Mouse (Mus musculus) lung, postnatal 0 days (tissue): ENCODE measurements around the gene Stat3. TPM values are rescaled to one million over a fixed set of nuclear protein-coding genes. Genes with fewer than 3 reads are reported as not detected.

Experiments used
- ATAC-seq: fragments of 200-750 bp; cut with Nextera tagmentation; 2 replicates; pipeline ENCODE4 v1.8.0; 2017; ENCODE audit warnings: moderate library complexity
- DNase-seq: peaks from one replicate; pipeline ENCODE4 v3.0.0-alpha.2; 2016; ENCODE audit warnings: low spot score
- H3K27ac ChIP-seq: fragments of 300-500 bp; sonication (generic); 2 replicates; pipeline ENCODE4 v1.5.1; 2014; ENCODE audit warnings: antibody characterized with exemption, mild to moderate bottlenecking, low read length, mixed read lengths
- H3K27me3 ChIP-seq: fragments of 300-500 bp; sonication (generic); replicated peaks from 2 replicates; pipeline ENCODE4 v1.6.1; 2014; ENCODE audit warnings: low read length, mixed read lengths; ENCODE audit not compliant: insufficient read depth
- H3K36me3 ChIP-seq: fragments of 300-500 bp; sonication (generic); 2 replicates; pipeline ENCODE4 v1.6.1; 2014; ENCODE audit warnings: low read length, mixed read lengths; ENCODE audit not compliant: insufficient read depth
- H3K4me1 ChIP-seq: fragments of 300-500 bp; sonication (generic); 2 replicates; pipeline ENCODE4 v1.6.1; 2014; ENCODE audit warnings: antibody characterized with exemption, low read depth, low read length, mixed read lengths; ENCODE audit not compliant: insufficient read depth
- H3K4me2 ChIP-seq: fragments of 300-500 bp; sonication (generic); replicated peaks from 2 replicates; pipeline ENCODE4 v1.6.1; 2014; ENCODE audit warnings: low read depth, mild to moderate bottlenecking, low read length, moderate library complexity, mixed read lengths
- H3K4me3 ChIP-seq: fragments of 300-500 bp; sonication (generic); 2 replicates; pipeline ENCODE4 v1.5.1; 2014; ENCODE audit warnings: low read depth, low read length
- H3K9ac ChIP-seq: fragments of 300-500 bp; sonication (generic); replicated peaks from 2 replicates; pipeline ENCODE4 v1.6.1; 2014; ENCODE audit warnings: low read depth, mild to moderate bottlenecking
- H3K9me3 ChIP-seq: fragments of 300-500 bp; sonication (generic); 2 replicates; pipeline ENCODE4 v1.6.1; 2016; ENCODE audit warnings: low read length, mixed read lengths
- CTCF ChIP-seq: IDR thresholded peaks from 2 replicates; pipeline ENCODE4 v1.5.1; 2016; ENCODE audit warnings: antibody characterized with exemption, mild to moderate bottlenecking
- EP300 ChIP-seq: IDR thresholded peaks from 2 replicates; pipeline ENCODE4 v1.6.1; 2016; ENCODE audit warnings: antibody characterized with exemption, mild to moderate bottlenecking, control low read depth
- WGBS: fragments of 180-500 bp; shearing (Covaris S2); extraction: QIAGEN DNeasy Blood & Tissue Kit; methylation state at CpG from one replicate; pipeline ENCODE4 v1.1.7; 2014; 5-methylcytosine and 5-hydroxymethylcytosine counted together
- polyA plus RNA-seq: library from polyadenylated mRNA; unstranded; fragments of >200 nt; fragmentation: Nextera tagmentation; extraction: Ambion mirVana; gene quantifications from 2 replicates; pipeline ENCODE4 v1.2.1, GENCODE M21; 2015

Gene Stat3
- polyA plus RNA-seq, 1 experiment from 2014 or later: 100 TPM

GRCm38 (mm10) chr11:100839523-100839922 is 99.8 kb downstream of the Stat3 start:
- no peak overlapping the region for H3K4me2 ChIP-seq
- DNase-seq (no peak), ATAC-seq (no peak)
- no peak for TF ChIP-seq CTCF
- no peak for TF ChIP-seq EP300
- no peaks in the 10 kb centered on the region for H3K9me3 ChIP-seq
- no peak overlapping the region for H3K9ac ChIP-seq
- no peaks in the 10 kb centered on the region for H3K4me1 ChIP-seq
- H3K27me3 ChIP-seq: no peaks in the 10 kb centered on the region
- H3K4me3 ChIP-seq: no peak overlapping the region
- H3K27ac ChIP-seq: no peak overlapping the region
- WGBS: 59% methylated on average over 8 of the region's 8 CpGs
- H3K36me3 ChIP-seq: no peaks in the 10 kb centered on the region

- H3K4me3 ChIP-seq: no peak overlapping the region
- DNase-seq: no peak
- H3K36me3 ChIP-seq: no peaks in the 10 kb centered on the region
- H3K27ac ChIP-seq: no peak overlapping the region
- no peaks in the 10 kb centered on the region for H3K4me1 ChIP-seq
- TF ChIP-seq CTCF: no peak
- no peak for TF ChIP-seq EP300
- no peak overlapping the region for H3K4me2 ChIP-seq
- no peaks in the 10 kb centered on the region for H3K27me3 ChIP-seq
- no peak for ATAC-seq
- 91% methylated on average over 8 of the region's 9 CpGs for WGBS
- no peak overlapping the region for H3K9ac ChIP-seq
- no peaks in the 10 kb centered on the region for H3K9me3 ChIP-seq
Measured at GRCm38 (mm10) chr11:100838894-100839293, 100.4 kb downstream of the Stat3 start.

GRCm38 (mm10) chr11:100836923-100837702 is 102.2 kb downstream of the Stat3 start:
- 62% methylated on average over 9 of the region's 9 CpGs for WGBS
- TF ChIP-seq CTCF (peak; percentile 61), EP300 (no peak)
- no peak overlapping the region for H3K27ac ChIP-seq
- H3K9me3 ChIP-seq: no peaks in the 10 kb centered on the region
- H3K9ac ChIP-seq: no peak overlapping the region
- H3K4me2 ChIP-seq: no peak overlapping the region
- H3K27me3 ChIP-seq: no peaks in the 10 kb centered on the region
- no peak for ATAC-seq
- H3K4me3 ChIP-seq: no peak overlapping the region
- H3K36me3 ChIP-seq: no peaks in the 10 kb centered on the region
- DNase-seq: no peak
- H3K4me1 ChIP-seq: no peaks in the 10 kb centered on the region

Other genes starting within 250 kb of the Stat3 start
- gene Zfp385c, start 247.1 kb downstream of the Stat3 start, polyA plus RNA-seq: not detected in 2 replicates
- gene Dhx58, start 235.3 kb downstream of the Stat3 start, polyA plus RNA-seq: 3.1 and 3.3 TPM in 2 replicates
- gene Kat2a, start 227.1 kb downstream of the Stat3 start, polyA plus RNA-seq: 14.2 and 14.5 TPM in 2 replicates
- 0.51 TPM in 1 of 2 replicates, not detected in the other for gene Hspb9, start 225.7 kb downstream of the Stat3 start, polyA plus RNA-seq
- 25.3 and 30.4 TPM in 2 replicates for gene Rab5c, start 201.3 kb downstream of the Stat3 start, polyA plus RNA-seq
- 0.04 TPM in 1 of 2 replicates, not detected in the other for gene Kcnh4, start 179.6 kb downstream of the Stat3 start, polyA plus RNA-seq
- not detected in 2 replicates for gene Hcrt, start 176.6 kb downstream of the Stat3 start, polyA plus RNA-seq
- 4.9 and 6.4 TPM in 2 replicates for gene Ghdc, start 168.6 kb downstream of the Stat3 start, polyA plus RNA-seq
- 17.9 and 21.4 TPM in 2 replicates for gene Stat5b, start 88.8 kb downstream of the Stat3 start, polyA plus RNA-seq
- 6.2 and 7.1 TPM in 2 replicates for gene Stat5a, start 80.2 kb downstream of the Stat3 start, polyA plus RNA-seq
- 692 and 736 TPM in 2 replicates for gene Cavin1, start 31.3 kb upstream of the Stat3 start, polyA plus RNA-seq
- gene Atp6v0a1, start 69.9 kb upstream of the Stat3 start, polyA plus RNA-seq: 51.3 and 57.2 TPM in 2 replicates
- gene Naglu, start 130.5 kb upstream of the Stat3 start, polyA plus RNA-seq: 18.9 and 21.9 TPM in 2 replicates
- gene Hsd17b1, start 138.9 kb upstream of the Stat3 start, polyA plus RNA-seq: 0.10 and 0.17 TPM in 2 replicates
- 30.5 TPM in 2 replicates for gene Coasy, start 143.0 kb upstream of the Stat3 start, polyA plus RNA-seq
- gene Mlx, start 147.7 kb upstream of the Stat3 start, polyA plus RNA-seq: 42.5 and 44.5 TPM in 2 replicates
- gene Psmc3ip, start 155.9 kb upstream of the Stat3 start, polyA plus RNA-seq: 9.8 and 10.4 TPM in 2 replicates
- 18.8 and 18.9 TPM in 2 replicates for gene Retreg3, start 180.4 kb upstream of the Stat3 start, polyA plus RNA-seq
- gene Tubg1, start 180.4 kb upstream of the Stat3 start, polyA plus RNA-seq: 25.8 TPM in 2 replicates
- gene Tubg2, start 216.4 kb upstream of the Stat3 start, polyA plus RNA-seq: 1.9 and 2.3 TPM in 2 replicates
- gene Cntnap1, start 231.0 kb upstream of the Stat3 start, polyA plus RNA-seq: 0.24 and 0.56 TPM in 2 replicates
- 12.3 and 14.2 TPM in 2 replicates for gene Plekhh3, start 231.8 kb upstream of the Stat3 start, polyA plus RNA-seq
- gene Ccr10, start 235.9 kb upstream of the Stat3 start, polyA plus RNA-seq: 0.06 and 0.20 TPM in 2 replicates